Mouse (Mus musculus): ENCODE results near the gene Scn4a.
"Not testable (repeated sequence)": the region's sequence is repeated elsewhere in the genome, so short reads cannot be mapped to it uniquely, and the experiment has no call there.

The Scn4a gene

DNA sequence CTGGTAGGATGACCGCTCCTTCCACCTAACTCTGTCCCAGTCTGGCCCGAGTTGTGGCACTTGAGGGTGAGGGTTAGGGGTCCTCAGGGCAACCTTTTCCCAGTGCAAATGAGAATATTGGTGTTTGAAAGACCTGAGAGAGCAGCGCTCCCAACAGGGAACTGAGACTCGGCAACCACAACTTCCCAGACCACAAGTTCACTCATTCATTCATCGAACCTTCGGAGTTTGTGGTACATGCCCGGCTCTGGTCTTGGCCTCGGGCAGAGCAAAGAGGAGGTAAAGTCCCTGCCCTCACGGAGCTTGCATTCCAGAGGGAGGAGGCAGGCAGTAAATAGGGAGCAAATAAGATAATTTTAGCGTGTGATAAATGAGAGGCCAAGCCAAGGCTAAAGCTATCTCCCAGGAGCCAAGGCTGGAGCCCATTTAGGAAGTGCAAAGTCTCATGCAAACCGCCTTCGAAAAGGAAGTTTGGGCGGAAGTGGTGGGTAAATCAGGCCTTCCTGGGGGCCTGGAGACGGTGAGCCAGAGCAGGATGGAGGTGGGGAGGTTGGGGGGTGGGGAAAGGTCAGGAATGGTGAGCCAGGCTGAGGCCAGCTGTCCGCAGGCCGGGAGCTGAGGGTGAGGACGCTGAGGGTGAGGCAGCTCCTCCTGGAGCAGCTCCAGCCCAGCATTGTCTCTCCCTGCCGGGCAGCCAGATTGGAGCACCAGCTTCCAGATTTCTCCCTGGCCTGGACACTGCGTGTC lies 2.5 kb upstream of the Scn4a start:
- no peak for DNase-seq (ENCODE audit: low spot score in 2 of 2)

DNA sequence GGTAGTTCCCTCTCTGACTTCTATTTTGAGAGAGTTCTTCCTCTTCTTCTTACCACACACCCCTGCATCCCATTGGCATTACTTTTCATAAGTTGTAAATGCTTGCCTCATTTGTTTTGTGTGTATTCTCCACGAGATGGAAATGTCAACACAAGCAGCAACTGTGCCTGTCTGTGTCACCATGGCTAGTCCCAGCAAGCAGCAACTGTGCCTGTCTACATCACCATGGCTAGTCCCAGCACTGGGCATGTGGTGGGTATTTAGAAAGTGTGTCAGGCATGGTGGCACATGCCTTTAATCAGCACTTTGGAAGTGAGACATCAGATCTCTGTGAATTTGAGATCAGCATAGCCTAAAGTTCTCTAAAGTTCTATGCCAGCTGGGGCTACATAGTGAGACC lies 1.1 kb upstream of the Scn4a start:
- no peak for DNase-seq (ENCODE audit: low spot score in 2 of 2)

DNA sequence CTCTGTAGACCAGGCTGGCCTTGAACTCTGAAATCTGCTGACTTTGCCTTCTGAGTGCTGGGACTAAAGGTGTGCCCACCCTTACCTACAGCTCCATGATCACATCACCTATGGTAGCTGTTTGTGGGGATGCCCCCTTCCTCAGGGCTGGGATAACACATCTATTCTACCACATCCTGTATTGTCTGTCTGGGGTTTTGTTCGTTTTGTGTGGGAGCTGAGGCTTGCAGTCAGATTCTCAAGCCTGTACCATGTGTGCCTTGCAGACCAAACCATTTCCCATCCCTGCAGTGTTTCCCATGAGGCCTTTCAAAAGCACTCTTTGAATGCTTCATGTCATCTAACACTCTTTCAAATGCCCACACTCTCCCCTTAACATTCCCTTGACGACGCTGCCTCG lies 1.1 kb downstream of the Scn4a start:
- no peak for DNase-seq (ENCODE audit: low spot score in 2 of 2)

DNA sequence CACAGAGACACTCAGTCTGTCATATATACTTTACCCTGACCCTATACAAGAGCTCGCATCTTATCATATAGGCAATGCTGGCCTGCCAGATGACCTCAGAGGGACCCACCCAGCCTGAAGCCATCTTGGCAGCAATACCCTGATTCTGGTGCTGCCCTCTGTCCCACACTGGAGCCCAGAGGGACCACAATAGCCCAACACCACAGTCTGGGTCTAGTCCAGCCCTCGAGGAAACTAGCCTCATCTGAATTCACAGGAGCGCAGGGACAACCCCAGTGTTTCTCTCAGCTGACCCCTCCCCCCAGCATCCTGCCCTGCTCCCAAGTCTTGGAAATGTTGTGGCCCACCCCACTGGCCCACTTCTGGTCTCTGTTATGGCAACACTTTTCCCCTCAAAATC lies 1.8 kb downstream of the Scn4a start:
- DNase-seq (ENCODE audit: low spot score in 2 of 2): no peak

DNA sequence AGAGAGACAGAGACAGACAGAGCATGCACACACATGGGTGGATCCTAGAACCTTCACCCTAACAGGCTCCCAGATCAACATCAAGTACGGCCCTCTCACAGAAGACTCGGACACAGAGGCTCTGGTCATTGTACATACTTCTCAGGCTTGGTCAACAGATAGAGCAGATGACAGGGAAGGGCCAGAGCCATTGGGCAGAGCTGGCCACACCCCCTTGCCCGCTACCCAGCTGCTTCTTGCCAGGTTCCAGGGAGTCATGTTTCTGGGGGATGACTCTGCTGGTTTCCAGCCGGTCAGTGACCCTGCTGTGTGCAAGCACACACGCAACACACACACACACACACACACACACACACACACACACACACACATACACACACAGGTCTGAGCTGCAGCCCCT lies 2.2 kb downstream of the Scn4a start:
- no peak for DNase-seq (ENCODE audit: low spot score in 2 of 2)

DNA sequence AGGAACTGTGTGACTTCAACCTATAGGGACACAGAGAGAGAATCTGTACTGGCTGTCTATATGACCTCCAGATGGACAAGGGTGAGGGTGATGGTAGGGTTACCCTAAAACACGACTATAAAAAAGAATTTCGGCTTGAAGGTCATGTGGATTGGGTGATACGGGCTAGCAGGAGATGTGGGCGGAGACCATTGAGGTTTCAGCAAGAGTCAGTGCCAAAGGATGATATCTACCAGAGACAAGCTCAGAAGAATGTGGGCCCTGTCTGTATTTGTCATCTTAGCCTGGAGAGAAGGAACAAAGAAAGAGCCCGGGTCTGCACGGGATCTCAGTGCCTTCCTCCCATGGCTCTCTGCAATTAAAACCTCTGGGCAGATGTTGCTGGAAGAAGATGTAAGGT lies 3.3 kb downstream of the Scn4a start:
- DNase-seq (ENCODE audit: low spot score in 2 of 2): no peak

DNA sequence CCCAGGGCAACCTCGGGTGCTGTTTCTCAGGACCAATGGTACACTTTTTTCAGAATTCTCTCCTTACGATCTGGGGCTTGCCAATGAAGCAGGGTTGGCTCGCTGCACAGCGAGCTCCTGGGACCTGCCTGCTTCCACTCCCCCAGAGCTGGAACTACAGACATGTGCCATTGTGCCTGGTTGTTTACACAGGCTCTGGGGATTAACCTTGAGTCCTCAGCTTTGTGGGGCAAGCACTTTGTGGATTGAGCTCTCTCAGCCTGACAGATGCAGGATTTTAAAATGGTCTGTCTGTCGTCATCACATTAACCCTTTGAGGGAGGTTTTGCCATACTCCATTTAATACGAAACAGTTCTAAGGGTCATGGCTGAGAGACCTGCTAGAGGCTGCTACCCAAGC lies 8.2 kb downstream of the Scn4a start:
- DNase-seq (ENCODE audit: low spot score in 2 of 2): no peak

DNA sequence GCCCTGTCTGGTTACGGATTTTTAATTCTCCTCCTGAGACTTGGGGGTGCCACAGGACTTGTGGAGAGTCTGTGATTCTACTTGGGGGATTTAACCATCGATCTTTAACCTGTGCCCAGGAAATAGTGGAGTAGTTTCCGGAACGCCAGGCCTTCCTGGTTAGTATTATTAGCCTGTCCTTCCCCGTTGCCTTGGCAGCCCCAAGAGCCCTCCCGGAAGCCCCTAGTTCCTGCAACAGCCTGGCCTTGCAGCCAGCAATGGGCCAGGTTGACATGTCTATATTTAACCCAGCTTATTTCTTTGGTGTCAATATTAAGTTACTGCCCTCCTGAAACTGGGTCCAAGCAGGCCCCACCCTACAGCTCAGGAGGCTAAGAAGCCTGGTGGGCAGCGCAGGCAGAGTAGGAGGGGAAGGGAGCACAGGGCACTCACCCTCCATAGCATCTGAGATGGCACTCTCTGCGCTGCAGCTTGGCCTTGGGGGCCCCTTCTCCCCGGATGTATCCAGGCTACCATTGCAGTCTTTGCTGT lies 12.0 kb downstream of the Scn4a start:
- no peak for DNase-seq (ENCODE audit: low spot score in 2 of 2)

DNA sequence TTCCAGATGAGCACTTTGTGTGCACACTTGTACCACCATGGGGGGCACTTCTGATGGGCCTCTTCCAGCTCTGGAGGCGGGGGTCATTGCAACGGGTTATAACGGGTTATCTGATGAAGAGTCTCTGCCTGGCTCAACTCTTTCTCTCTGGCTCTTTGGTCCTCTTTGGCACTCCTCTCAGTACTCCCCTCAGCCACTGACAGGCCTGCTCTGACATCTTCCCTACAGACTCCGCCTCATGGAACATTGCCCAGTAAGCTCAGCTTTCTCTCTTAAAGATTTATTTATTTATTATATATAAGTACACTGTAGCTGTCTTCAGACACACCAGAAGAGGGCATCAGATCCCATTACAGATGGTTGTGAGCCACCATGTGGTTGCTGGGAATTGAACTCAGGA lies 13.8 kb downstream of the Scn4a start:
- DNase-seq (ENCODE audit: low spot score in 2 of 2): not testable (repeated sequence)

DNA sequence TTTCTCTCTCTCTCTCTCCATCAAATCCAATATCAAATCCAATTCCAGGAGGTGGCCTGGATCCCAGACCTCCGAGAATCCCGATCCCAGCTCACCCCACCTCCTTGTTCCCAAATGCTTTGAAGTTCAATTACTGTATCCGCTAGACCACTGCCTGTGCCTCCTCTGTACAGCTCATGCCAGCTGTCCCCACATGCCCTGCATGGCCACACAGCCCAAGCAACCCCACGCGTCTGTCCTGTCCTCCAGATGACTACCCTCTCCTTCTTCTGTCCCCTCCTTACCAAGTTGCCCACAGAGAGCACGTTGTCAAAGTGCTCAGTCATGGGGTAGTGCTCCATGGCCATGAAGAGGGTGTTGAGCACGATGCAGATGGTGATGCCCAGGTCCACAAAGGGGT lies 14.2 kb downstream of the Scn4a start:
- no peak for DNase-seq (ENCODE audit: low spot score in 2 of 2)

DNA sequence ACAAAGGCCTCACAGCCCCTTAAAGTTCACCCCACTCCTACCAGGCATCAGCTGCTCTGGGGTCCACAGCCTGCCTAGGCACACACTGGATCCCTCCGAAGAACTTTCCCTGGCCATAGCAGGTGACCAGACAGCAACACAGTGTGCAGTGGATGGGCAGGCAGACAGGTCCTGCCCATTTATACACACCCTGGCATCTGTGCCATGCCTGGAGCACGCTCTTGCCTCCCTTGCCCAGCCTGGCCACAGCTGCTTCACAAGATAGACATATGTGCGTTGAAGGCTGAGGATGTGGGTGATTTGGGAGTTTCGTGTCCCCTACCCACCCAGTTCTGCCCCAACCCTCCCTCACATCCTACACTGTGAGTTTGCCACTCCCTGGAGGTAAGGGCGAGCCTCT lies 15.1 kb downstream of the Scn4a start:
- no peak for DNase-seq (ENCODE audit: low spot score in 2 of 2)

DNA sequence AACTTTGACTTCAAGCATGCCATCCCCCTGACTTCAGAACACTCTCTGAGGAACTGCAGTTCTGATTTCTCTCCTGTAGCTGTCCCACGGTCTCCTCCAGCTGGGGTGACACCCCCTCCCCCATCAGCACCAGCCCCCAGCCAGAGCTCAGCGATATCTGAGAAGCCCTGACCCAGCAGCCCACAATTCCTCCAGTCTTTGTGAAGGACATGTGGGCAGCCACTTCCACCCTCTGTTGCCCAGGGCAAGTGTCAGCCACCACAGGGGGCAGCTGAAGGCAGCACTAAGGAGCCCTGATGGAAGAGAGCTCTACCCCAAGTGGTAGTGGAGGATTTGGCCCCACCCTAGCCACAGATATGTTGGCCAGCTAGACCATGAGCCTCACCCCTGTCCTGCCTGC lies 19.0 kb downstream of the Scn4a start:
- DNase-seq (ENCODE audit: low spot score in 2 of 2): no peak

DNA sequence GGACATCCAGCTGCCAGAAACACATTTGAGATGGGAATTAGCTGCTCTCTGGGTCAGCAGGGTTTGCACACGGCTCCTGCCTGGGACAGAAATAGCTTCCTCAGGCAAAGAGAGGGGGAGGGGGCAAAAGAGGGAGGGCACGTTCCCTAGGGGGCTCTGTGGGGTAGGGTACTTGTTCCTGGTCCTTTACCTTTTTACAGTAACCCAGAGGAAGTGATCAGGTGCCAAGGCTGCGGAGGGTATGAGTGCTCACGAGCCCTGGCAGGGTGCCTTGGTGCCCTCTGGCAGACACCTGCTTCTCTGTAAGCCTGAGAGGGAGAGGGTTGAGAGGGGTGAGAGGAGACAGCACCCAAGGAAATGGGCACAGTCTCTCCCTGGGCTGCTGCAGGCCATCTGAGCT lies 20.6 kb downstream of the Scn4a start:
- DNase-seq (ENCODE audit: low spot score in 2 of 2): no peak

DNA sequence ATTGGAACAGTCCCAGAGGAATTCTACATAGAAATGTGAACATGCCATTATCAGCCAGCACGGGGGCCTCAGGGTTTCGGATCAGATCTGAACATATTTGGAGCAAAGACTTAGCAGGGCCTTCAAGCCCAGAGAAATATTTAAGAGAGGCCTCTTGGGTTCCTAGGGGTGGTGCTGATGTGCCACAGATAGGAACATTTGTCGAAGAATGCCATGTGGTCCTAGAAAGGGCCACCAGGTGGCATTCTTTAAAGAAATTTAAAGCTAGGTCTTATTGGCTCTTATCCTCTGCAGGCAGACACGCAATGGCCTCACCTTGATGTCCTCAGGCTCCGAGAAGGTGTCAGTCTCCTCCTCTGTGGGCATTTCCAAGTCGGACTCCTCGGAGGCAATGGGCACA lies 23.4 kb downstream of the Scn4a start:
- peak in 1 of 2 experiments; percentile 28 for DNase-seq (ENCODE audit: low spot score in 2 of 2)

DNA sequence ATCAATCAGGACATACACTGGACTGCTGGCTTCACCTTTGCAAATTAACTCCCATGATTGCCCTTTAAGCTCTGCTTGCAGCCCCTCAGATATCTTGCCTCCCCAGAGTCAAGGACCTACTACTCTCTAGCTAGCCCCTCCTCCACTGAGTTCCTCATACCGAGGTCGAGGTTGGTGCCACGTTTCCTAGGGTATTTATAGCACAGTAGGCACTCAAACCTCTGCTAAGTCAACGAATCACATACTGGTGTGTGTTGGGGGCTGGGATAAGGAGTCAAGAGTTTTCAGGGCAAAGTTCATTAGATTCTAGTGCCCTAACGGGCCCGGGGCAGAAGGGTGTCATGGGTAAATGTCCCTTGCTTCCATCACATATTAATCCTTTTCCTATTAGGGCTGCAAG lies 24.0 kb downstream of the Scn4a start:
- no peak for DNase-seq (ENCODE audit: low spot score in 2 of 2)

DNA sequence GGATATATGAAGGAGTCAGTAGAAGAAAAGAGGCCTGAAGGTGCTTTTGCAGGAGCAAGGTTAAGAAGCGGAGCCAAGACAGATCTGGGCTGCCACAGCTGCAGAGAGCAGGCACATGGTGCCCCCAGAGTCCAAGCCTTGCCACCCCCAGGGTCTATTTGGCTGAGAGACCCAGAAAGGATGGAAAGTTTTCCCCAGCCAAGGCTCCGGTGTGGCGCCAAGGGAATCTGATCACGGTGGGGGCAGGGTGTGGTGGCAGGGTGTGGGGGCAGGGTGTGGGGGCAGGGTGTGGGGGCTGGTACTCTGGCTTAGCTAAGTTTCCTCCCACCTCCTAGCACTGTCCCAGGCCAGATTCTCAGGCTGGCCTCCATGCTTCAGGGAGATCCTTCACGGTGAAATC lies 24.6 kb downstream of the Scn4a start:
- DNase-seq (ENCODE audit: low spot score in 2 of 2): no peak

DNA sequence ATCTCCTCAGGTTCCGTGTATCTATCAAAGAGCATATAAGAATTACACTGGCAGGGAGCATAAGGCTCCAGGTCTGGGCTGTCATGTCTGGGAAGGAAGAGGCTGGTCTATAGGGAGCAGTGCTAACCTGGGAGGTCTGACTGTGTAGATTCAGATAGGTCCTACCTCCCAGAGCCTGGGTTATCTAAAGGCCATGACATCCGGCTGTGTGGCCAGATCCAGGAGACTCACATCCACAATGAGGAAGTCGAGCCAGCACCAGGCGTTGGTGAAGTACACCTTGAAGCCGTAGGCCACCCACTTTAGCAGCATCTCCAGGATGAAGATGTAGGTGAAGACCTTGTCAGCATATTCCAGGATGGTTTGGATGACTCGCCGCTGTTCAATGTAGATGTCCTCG lies 26.6 kb downstream of the Scn4a start:
- DNase-seq (ENCODE audit: low spot score in 2 of 2): no peak

DNA sequence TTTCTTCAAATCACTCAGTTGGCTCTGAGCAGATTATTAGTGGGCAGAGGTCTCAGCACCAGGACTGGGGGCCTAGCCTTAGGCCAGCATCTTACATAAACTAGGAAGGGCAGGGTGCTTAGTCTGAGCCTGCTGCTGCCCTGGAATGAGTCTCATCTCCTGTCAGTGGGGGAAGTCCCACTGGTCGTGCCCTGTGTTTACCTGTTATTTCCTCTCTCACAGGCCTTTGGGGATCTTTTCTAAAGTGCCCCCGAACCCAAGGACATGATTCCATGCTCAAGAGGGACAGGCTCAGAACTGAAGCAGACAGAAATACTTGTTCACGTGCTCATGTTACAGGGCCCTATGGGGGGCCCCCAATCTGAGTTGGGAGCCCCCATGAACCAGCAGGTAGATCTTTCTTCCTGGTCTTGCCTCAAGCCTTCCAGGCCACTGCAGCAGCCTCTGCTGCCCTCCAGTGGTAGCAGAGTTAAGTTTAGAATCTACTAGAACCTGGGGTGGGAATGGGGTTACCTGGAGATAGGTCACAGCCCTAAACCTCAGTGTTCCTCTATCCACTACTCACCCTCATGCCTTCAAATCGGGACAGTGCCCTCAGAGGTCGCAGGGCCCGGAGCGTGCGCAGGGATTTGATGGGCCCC lies 27.4 kb downstream of the Scn4a start:
- peak in 1 of 2 experiments; percentile 62 for DNase-seq (ENCODE audit: low spot score in 2 of 2)

DNA sequence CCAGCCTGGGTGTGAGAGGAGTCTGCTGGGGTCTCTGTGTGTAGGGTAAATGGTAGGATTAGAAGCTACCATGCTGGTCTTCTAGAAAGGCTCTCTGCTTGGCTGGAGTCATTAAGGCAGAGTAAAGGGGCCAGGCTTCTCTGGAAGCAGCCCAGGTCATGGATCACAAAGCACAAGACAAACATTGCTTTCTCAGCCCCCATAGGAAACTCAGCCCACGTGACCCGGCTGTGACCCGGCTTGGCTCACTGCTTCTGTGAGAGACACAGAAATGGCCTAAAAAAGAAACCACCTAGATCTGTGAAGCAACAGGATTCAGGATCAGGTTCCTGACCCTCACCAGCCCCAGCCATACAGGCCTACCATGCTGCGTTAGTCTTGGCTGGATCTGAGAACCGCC lies 28.2 kb downstream of the Scn4a start:
- DNase-seq (ENCODE audit: low spot score in 2 of 2): no peak

DNA sequence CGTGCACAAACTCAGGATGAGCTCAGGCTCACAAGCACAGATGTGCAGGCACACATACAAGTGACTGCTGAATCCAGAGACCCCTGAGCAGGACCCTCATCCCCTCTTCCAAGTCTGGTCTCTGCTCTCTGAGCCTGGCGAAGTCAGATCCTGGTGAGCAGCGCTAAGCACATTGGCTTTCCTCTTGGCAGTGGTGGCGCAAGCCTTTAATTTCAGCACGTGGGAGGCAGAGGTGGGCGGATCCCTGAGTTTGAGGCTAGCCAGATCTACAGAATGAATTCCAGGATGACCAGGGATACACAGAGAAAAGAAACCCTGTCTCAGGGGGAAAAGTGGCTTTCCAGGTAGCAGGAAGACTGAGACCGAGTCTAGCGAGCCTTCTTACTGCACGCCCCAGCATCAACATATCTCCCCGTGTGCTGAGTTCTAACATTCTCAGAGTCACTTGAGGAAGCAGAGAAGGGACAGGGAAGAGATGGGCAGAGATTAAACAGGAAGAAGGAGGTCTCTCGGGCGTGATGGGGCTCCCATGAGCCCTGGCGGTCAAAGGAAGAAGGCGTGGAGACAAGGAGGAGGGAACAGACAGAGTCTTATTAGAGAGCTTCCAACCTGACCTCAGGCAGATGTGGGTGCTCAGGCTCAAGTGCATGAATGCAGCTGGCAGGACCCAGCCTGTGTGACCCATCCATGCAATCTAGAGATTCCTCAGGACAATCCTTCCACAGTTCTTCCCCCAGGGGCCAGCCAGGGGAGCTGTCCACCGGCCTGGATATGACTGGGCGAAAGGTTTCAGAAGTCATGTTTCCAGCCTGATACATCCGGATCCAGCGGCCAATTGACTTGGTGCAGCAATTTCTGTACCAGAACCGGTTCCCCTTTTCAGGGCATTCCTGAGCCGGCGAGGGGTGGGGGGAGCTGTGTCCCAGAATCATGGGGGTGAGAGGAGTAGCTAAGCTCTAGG lies 34.4 kb downstream of the Scn4a start:
- peak in 1 of 2 experiments; percentile 27 for DNase-seq (ENCODE audit: low spot score in 2 of 2)

DNA sequence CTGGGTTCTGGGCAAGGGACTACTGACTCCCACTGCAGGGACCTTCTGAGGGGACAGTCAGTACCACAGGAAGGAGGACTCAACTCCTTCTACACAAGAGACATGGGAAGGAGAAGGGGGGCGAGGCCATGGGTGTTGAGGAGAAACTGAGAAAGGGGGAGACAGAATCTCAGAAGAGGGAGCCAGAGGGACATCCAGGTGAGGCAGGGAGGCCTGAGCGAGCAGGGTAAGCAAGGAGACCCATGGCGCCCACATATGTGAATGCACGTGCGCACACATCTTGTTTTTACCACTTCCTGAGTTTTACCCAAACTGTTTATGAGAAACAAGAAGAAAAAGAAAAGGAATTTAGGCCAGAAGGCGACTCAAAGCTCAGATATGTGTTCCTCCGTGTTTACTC lies 35.3 kb downstream of the Scn4a start:
- DNase-seq (ENCODE audit: low spot score in 2 of 2): no peak

DNA sequence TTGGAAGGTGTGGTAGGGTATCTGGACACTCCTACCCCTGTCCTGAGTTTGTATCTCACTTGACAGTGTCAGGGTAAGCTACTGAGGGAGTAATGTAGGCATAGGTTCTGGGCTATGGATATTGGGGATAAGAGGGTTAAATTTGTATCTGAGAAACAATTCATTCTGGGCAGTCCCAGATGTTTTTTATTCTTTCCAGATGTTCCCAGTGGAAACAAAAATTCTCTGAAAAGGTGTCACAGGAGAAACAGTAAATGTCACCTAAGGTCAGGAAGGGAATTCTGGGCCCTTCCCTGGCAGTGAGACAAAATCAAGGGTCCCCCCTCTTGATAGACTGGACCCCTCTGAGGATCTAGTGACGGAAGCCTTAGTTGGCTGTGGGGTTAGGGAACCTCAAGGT lies 36.7 kb downstream of the Scn4a start:
- DNase-seq (ENCODE audit: low spot score in 2 of 2): no peak
